Mouse (Mus musculus) liver, adult 2 months (tissue): ENCODE results near the gene Fxyd2. TPM values are rescaled to one million over a fixed set of nuclear protein-coding genes. Genes with fewer than 3 reads are reported as not detected.

Source experiments
- DNase-seq: peaks from one replicate; pipeline ENCODE4 v3.0.0-alpha.2; 2011; ENCODE audit warnings: low read depth, low spot score; ENCODE audit errors: extremely low read depth
- H3K27ac ChIP-seq: fragments of 200-500 bp; replicated peaks from 2 replicates; pipeline ENCODE4 v1.5.1; 2012; ENCODE audit warnings: low read depth, mild to moderate bottlenecking, control low read depth, inconsistent platforms, low read length; ENCODE audit not compliant: insufficient read depth
- H3K27me3 ChIP-seq: fragments of 200-500 bp; 2 replicates; pipeline ENCODE4 v1.6.1; 2012; ENCODE audit warnings: mild to moderate bottlenecking, moderate library complexity, low read length, inconsistent platforms; ENCODE audit not compliant: control insufficient read depth, insufficient read depth
- H3K36me3 ChIP-seq: fragments of 200-500 bp; 2 replicates; pipeline ENCODE4 v1.6.1; 2012; ENCODE audit warnings: low read length, inconsistent platforms; ENCODE audit not compliant: control insufficient read depth, insufficient read depth
- H3K4me1 ChIP-seq: fragments of 200-500 bp; 2 replicates; pipeline ENCODE4 v1.6.1; 2011; ENCODE audit warnings: low read length; ENCODE audit not compliant: control insufficient read depth, insufficient read depth
- H3K4me3 ChIP-seq: fragments of 200-500 bp; 2 replicates; pipeline ENCODE4 v1.5.1; 2011; ENCODE audit warnings: low read depth, mild to moderate bottlenecking, control low read depth, low read length, moderate library complexity; ENCODE audit not compliant: insufficient read depth
- H3K79me2 ChIP-seq: fragments of 200-500 bp; 2 replicates; pipeline ENCODE4 v1.6.1; 2012; ENCODE audit warnings: inconsistent platforms, mild to moderate bottlenecking, low read length, moderate library complexity; ENCODE audit not compliant: control insufficient read depth, insufficient read depth
- H3K9ac ChIP-seq: fragments of 200-500 bp; 2 replicates; pipeline ENCODE4 v1.6.1; 2012; ENCODE audit warnings: low read depth, mild to moderate bottlenecking, control low read depth, inconsistent platforms, low read length
- CTCF ChIP-seq: fragments of 200-500 bp; IDR thresholded peaks from 2 replicates; pipeline ENCODE4 v1.5.1; 2011; ENCODE audit warnings: low read depth, low read length, control low read depth
- POLR2A ChIP-seq: fragments of 200-500 bp; IDR thresholded peaks from 2 replicates; pipeline ENCODE4 v1.6.1; 2011; ENCODE audit warnings: low read length, control low read depth; ENCODE audit not compliant: insufficient read depth; ENCODE audit errors: extremely low read depth
- WGBS: fragments of 180-500 bp; shearing (Covaris S2); methylation state at CpG from one replicate; pipeline ENCODE4 v1.1.7; 2018; 5-methylcytosine and 5-hydroxymethylcytosine counted together
- polyA plus RNA-seq: library from polyadenylated mRNA; depleted of rRNA; stranded (reverse); fragments of >200 nt; gene quantifications from 2 replicates; pipeline ENCODE4 v1.2.3, GENCODE M21; 2012
- total RNA-seq: library from RNA; depleted of rRNA; stranded (reverse); fragments of >200 nt; gene quantifications from 2 replicates; pipeline ENCODE4 v1.2.3, GENCODE M21; 2014

Gene Fxyd2
- total and polyA plus RNA-seq, 2 experiments = 0.29 TPM; not detected in 1

DNA sequence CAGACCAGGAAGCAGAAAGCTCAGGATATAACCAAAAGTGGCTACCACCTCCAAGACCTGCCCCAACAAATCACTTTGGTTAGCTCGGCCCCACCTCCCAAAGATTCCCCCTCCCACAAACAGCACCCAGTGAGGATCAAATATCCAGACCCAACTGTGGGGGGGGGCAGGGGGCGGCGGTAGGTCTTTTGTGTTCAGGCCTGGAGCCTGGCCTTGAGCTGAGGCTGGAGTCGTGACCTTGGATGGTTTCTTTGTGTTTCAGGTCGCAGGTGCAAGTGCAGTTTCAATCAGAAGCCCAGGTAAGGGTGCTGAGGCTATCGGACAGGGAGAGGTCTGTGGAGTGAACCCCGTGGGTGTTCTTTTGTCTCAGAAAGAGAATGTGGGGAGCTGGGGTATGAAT, 8.2 kb upstream of the Fxyd2 start:
- WGBS = 62% methylated on average over 7 of the region's 7 CpGs
- Histone ChIP-seq H3K4me1 (peaks cover 8% of the 10 kb centered on the region), H3K27ac (no peak overlapping the region), H3K79me2 (no peaks in the 10 kb centered on the region), H3K27me3 (no peaks in the 10 kb centered on the region), H3K9ac (no peak overlapping the region), H3K36me3 (no peaks in the 10 kb centered on the region), H3K4me3 (no peak overlapping the region)
- DNase-seq = no peak
- TF ChIP-seq POLR2A = no peak
- TF ChIP-seq CTCF = no peak

DNA sequence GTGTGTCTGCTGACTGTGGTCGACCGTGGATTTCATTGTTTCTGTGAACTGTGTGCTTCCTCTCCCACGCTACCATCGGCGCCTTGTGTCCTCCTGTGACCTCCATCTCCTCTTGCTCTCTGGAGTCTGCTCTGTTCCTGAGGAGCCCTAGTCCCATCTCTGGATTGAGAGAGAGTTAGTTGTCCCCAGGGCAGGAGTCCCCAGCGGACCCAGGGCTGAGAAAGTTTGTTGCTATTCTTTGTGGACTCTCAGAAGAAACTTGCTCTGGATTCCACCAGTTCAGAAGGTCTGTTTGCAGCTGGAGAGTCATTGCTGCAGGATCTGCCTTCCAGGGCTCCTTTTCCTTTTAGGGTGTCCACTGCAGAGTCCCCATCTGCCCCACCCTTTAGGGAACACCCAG, 4.3 kb upstream of the Fxyd2 start:
- TF ChIP-seq POLR2A = no peak
- no peak for TF ChIP-seq CTCF
- DNase-seq = no peak
- Histone ChIP-seq H3K4me1 (peaks cover 8% of the 10 kb centered on the region), H3K9ac (no peak overlapping the region), H3K36me3 (no peaks in the 10 kb centered on the region), H3K79me2 (no peaks in the 10 kb centered on the region), H3K27ac (no peak overlapping the region), H3K27me3 (no peaks in the 10 kb centered on the region), H3K4me3 (no peak overlapping the region)
- 78% methylated on average over 6 of the region's 6 CpGs for WGBS

GRCm38 (mm10) chr9:45395796-45396195, 3.7 kb upstream of the Fxyd2 start:
- WGBS = 22% methylated on average over 3 of the region's 3 CpGs
- no peak for TF ChIP-seq CTCF
- TF ChIP-seq POLR2A = no peak
- peaks cover 5% of the 10 kb centered on the region for H3K4me1 ChIP-seq
- H3K27me3 ChIP-seq = no peaks in the 10 kb centered on the region
- H3K27ac ChIP-seq = no peak overlapping the region
- H3K79me2 ChIP-seq = no peaks in the 10 kb centered on the region
- H3K9ac ChIP-seq = no peak overlapping the region
- no peak overlapping the region for H3K4me3 ChIP-seq
- DNase-seq = peak; percentile 48
- no peaks in the 10 kb centered on the region for H3K36me3 ChIP-seq

DNA sequence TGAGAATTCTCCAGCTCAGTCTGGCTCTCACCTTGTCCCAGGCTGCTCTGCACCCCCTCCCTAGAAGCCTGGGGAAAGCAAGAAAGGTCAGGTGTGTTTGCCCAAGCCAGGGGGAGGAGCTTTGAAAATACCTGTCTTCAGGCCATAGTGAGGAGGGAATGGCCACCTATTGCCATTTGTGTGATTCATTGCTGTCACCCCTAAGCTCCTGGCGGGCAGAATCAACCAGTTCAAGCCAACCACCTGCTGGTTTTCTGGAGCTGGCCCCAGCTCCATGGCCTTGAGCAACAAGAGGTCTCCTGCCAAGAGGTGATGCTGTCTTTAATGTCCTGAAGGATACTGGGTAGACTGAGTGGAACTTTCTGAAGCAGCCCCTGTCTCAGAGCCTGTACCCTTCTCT, 1.1 kb upstream of the Fxyd2 start:
- H3K27me3 ChIP-seq = no peaks in the 10 kb centered on the region
- H3K4me1 ChIP-seq = no peaks in the 10 kb centered on the region
- H3K9ac ChIP-seq = no peak overlapping the region
- TF ChIP-seq POLR2A = no peak
- TF ChIP-seq CTCF = no peak
- H3K79me2 ChIP-seq = no peaks in the 10 kb centered on the region
- H3K27ac ChIP-seq = no peak overlapping the region
- WGBS = 50% methylated on average over 1 of the region's 1 CpGs
- no peak overlapping the region for H3K4me3 ChIP-seq
- DNase-seq = no peak
- H3K36me3 ChIP-seq = no peaks in the 10 kb centered on the region

GRCm38 (mm10) chr9:45401851-45402250, 2.4 kb downstream of the Fxyd2 start:
- Histone ChIP-seq H3K36me3 (no peaks in the 10 kb centered on the region), H3K4me1 (no peaks in the 10 kb centered on the region), H3K27ac (no peak overlapping the region), H3K4me3 (no peak overlapping the region), H3K27me3 (no peaks in the 10 kb centered on the region), H3K79me2 (no peaks in the 10 kb centered on the region), H3K9ac (no peak overlapping the region)
- WGBS = 49% methylated on average over 4 of the region's 4 CpGs
- TF ChIP-seq CTCF (no peak), POLR2A (no peak)
- DNase-seq = no peak

- Histone ChIP-seq H3K4me1 (no peaks in the 10 kb centered on the region), H3K36me3 (no peaks in the 10 kb centered on the region), H3K27me3 (no peaks in the 10 kb centered on the region), H3K27ac (no peak overlapping the region), H3K4me3 (no peak overlapping the region), H3K79me2 (no peaks in the 10 kb centered on the region), H3K9ac (no peak overlapping the region)
- WGBS = 44% methylated on average over 2 of the region's 2 CpGs
- no peak for DNase-seq
- no peak for TF ChIP-seq CTCF
- TF ChIP-seq POLR2A = no peak
Measured at GRCm38 (mm10) chr9:45402957-45403356, 3.5 kb downstream of the Fxyd2 start.
